Mouse (Mus musculus) 3134 (cell line): ENCODE data around the gene Slit3.

Source experiments
- DNase-seq: peaks from one replicate; pipeline ENCODE4 v3.0.0-alpha.2; 2011; ENCODE audit warnings: low spot score; ENCODE audit not compliant: insufficient read length; ENCODE audit errors: extremely low read depth

Slit3 gene

DNA sequence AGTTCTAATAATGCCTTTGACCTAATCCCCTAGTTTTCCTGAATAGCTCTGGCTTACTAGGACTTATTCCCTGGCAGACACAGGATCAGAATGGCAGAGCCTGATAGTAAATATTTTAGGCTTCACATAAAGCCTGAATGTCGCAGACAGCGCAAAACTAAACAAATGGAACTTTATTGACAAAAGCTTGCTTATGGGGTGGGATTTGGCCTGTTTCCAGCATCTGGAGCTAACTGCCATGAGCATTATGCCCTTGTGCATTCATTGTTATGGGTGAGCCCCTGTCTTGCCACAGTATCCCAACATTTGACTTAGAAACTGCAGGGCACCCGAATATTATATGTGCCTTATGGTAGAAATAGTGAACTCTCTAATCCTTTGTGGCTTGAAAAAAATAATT lies 438.4 kb downstream of the Slit3 start:
- no peak for DNase-seq

DNA sequence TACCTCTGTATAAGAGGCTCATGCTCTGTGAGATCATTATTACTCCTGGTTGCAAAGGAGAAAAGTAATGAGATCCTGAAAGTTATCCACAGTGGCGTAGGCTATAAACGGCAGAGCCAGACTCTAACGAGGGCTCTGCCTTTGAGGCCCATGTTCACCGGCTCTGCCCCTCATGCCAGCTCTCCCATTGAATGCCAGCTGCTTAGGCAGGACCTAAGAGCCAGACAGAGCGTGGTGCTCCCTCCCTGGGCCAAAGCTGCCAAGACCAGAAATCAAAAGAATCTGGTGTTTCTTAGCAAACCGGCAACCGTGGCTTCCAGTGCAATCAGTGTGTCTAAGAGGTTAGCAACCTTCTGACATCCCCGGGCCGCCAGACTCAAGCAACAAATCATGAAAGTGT lies 440.7 kb downstream of the Slit3 start:
- no peak for DNase-seq

DNA sequence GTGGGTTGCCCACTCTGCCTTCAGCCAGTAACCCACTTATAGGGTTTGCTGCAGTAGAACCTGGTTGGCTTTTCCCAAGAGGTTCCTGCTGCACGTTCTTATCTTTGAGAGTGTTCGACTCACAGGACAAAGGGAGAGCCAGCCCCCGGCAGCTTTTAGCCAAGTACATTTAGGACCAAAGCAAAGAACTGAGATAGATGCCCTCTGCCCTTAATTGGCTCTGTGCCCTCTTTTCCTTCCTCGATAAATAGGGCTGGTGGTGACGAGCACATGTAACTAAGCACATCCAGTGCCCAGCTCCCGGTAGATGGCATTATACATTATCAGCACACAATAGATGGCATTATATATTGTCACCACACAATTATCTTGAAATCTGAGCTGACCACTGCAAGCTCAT lies 444.3 kb downstream of the Slit3 start:
- DNase-seq = no peak

DNA sequence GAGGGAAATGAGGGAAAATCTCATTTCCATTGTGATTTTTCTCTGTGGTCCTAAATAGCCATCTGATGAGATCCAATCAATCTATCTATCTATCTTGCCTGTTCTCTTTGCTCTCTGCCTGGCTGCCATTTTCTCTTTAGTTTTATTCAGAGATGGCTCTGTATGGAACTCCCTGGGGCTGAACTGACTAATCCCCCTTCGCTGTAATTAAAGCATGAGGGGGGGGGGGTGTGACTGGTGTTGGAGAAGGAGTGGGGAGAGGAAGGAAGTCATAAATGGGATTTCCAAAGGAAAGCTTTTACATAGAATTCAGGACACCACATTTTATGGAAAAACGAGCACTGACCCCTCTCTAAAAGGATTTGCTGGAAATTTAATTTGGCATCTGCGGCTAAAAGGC lies 445.7 kb downstream of the Slit3 start:
- DNase-seq = no peak

DNA sequence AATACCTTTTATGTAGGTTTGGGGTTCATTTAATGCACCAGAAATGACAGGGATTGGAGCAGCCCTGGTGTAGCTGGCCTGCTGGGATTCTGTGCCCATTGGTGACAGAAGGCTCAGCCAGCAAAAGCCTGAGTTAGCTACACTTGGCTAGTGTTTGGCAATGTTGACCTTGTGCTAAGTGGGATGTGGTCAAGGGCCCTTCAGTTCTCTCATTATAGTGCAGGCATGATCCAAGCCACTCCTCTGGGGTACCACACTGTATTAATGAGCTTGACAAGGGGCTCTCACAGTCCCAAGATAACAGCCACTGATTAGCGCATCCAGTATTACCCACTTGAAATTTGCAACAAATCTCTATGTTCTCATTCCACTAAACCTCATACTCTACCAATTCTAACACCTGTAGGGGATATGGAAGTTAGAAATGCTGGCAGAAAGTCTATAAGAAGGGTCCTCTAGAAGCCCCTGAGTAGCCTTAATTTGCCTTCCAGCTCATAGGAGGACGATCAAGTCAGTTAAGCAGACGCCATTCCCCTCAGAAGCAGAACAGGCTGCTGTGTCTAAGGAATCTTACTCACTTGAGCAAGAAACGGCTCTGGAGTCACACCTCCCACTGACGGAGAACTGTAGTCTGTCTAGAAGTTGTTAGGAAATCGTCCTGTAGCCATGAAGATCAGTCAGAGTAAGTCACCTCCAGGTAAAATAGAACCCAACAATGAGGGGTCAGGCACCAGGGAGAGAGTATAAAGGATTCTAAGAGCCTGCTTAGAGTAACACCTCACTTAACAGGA lies 448.3 kb downstream of the Slit3 start:
- DNase-seq = no peak

DNA sequence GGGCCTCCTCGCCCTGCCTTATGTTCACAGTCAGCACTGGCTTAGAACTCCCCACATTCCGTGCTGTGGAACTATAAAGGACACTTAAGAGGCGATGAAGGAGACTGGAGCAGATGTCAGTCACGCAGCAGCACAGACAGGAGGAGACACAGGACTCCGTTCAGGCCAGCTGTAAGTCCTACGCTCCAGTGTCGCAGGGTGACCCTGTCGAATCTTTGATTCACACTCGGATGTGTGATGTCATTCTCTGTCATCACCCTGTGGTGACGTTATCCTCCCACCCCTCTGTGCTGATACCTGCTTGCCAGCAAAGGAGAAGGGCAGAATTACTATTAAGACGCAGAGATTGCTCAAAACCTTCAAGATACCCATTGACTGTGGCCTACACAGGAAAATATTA lies 448.9 kb downstream of the Slit3 start:
- no peak for DNase-seq

DNA sequence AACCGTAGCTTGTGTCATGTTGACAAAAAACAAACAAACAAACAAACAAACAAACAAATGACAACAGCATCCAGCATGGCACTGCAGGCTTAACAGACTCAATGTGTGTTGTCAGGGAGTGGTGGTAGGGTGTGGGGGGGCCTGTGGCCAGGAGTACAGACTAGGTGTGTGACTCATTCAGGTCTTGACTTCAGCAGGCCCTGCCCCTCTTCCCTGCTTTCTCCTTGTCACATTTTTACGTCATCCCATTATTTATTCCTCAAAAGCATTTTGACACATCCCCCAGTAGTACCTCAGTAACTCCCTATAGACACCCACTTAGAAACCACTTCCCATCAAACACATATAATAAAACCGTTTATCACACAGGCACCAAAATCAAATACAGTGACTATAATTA lies 450.9 kb downstream of the Slit3 start:
- no peak for DNase-seq

DNA sequence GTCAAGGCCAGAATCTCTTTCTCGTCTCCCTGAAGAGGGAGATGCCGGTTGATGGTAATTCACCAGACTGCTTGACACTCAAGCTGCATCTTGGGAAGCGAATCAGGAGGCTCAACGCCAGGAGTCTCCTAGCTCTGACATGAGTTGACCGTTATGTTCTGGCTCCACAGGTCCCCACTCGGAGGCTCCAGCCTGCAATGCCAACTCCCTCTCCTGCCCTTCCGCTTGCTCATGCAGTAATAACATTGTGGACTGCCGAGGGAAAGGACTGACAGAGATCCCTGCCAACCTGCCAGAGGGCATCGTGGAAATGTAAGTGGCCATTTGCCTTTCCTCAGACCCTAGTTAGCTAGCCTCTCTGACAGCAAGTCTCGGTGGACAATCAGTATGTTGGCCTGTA lies 457.8 kb downstream of the Slit3 start:
- DNase-seq = no peak

DNA sequence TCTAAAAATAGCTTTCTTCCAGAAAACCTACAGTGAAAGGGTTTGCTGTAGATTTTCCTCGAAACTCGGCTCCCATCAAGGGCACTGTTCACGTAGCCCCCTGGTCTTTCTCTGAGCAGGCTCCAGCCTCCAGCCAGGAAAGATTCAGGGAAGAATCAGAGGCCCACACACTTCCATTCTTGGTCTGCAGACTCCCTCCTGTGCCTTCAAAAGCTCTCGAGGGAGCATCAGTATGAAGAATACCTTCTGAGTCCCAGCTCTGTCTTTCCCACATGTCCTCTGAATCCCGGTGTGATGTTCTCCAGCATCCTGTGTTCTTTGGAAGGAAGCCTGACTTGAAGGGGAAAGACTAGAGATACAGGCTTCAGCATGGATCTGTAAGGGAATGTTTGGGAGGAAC lies 461.6 kb downstream of the Slit3 start:
- no peak for DNase-seq

DNA sequence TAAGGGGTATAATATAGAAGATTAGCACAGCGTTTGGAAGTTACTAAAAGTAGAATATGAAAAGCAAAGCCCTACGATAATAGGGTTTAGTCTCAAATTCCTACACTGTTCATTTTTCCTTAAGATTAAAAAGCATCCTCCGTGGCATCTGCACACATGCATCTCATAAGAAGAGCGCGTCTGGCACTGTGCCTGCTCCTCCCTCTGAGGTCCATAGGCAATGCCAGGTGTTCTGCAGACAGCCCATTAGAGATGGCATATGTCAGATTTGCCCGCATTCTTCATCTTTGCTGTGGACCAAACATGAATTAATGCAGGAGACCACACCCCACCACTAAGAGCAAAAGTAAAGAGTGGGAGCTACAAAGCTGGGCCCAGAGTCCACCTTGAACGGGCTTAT lies 462.6 kb downstream of the Slit3 start:
- no peak for DNase-seq

DNA sequence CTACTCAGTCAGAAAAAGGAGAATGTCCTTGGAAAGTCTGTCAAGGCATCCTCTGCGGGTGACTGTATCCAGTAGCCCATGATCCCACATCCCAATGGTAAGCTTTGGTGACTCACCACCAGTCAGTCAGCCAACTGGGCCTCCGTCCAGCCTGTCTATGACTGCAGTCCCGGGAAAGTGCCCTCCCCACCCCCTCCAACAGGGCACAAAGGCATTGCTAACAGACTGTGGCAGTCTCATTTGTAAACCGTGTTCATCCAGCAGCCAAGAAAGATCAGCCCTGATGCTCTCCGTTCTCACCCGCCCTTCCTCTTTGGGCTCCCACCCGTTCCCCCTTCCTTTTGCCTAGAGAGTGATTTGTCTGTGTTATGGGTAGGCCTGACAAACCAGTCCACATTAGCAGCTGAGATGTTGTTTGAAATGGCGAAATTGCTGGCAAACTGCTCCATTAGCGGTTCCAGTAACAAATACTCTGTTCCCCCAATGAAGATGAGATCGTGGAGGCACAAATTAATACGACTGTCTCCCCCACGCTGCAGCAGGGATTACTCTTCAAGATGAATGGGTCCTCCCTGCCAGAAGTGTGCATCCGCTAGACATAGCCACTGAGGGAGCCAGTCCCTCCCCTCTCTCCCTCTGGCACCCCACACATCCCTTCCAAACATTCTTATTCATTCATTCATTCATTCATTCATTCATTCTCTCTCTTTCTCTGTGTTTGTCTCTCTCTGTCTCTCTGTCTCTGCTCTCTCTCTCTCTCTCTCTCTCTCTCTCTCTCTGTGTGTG lies 466.3 kb downstream of the Slit3 start:
- DNase-seq = peak; percentile 83

DNA sequence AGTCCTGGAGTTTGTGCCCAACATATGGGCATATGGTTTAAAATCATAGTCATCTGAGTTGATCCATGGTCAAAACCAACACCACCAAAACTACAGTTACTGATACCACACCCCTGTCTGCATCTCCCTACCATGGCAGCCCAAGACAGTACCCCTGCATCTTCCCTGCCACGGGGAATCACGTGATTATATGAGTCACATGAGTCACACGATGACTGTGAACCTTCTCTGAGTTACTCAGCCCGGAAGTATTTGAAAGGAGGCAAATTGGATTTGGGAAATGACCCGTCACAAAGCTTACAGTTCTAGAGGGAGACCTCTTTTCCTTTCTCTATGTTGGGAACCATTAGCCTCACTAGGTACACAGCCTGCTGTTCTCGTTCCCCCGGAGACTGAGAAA lies 468.9 kb downstream of the Slit3 start:
- peak; percentile 12 for DNase-seq

DNA sequence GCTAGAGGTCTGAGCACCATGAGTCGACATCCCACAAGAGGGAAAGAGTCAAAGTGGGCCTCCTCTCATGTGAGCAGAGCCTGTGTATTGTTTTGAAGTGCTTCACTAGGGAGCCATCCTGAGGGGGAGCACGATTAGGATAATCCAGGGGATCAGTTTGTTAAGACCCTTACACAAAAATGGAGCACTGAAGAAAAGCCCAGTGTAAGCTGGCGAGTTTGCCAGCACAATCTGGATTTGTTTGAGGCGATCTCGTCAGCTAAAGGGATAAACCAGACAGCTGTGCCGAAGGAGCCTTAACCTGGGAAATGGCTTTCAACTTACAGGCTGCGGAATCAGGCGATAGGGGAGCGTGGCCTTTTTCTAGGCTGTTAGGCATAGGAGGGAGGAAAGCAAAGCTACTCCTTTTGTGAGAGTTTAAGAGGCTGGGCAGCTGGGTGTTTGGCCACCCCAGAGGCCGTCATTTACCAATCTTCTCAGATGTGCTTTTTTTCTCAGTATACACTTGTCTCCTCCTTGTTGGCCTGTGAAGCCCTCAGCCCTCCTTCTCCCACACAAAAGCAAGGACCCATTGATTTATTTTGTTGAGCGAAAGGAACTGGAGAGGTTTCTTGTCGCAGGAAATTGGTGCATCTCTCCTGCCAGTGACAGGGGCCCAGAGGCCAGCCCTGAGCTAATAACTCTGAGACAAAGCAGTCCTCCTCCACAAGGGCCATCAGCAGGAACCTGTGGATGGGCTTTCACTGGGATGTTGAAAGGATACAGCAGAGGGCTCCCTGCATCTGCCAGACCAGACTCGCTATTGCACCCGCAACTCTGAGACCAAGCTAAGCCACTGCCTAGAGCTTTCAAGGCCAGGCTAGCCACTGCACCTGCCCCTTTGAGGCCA lies 472.4 kb downstream of the Slit3 start:
- DNase-seq = no peak

DNA sequence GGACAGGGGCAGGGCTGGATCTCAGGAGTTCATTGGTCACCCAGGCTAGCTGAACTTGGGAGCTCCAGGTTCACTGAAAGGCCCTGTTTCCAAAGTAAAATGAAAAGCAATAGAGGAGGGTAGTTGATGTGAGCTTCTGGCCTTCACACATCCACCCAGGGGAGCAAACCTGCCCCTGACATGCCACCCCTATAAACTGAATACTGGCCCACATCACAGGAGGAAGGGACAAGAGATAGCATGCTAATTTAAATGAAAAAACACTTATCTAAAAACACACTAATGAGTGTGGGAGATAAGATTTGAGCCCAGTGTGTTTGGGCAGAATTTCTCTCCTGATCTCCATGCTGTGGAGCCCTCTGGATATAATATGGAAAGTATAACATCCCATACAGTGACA lies 475.0 kb downstream of the Slit3 start:
- no peak for DNase-seq

DNA sequence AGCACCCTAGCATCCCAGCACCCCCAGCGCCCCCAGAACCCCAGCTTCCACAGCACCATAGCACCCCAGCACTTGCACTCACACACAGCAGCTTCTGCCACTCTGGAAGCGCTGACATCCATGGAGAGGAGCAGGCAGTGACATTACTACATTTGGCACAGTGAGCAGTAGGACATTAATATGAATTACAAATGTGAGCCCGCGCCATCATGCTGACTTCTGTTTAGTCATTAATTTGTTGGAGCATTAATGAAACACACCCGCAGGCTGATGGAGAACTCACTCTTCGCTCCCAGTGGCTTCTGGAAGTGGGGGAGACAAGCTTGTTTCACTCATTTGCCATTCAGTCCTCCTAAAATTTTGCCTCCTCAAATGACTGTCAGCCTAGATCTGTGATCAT lies 476.9 kb downstream of the Slit3 start:
- no peak for DNase-seq

DNA sequence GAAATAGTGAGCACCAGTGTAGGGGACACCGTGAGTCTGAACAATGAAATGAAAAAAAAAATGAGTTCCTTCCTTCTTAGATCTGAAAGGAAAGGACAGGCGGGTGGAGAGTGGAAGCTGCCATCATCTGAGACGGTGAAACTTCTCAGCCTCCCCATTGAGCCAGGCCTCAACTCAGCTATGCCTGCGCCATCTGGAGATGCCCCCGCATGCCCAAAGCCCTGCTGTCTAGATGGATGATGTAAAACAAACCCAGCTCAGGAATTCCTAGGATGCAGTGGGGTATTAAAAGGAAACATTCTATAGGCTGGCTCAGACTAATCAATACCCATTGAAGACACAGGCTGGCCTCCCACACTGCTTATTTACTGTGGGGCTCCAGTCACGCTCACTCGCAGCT lies 477.7 kb downstream of the Slit3 start:
- no peak for DNase-seq

DNA sequence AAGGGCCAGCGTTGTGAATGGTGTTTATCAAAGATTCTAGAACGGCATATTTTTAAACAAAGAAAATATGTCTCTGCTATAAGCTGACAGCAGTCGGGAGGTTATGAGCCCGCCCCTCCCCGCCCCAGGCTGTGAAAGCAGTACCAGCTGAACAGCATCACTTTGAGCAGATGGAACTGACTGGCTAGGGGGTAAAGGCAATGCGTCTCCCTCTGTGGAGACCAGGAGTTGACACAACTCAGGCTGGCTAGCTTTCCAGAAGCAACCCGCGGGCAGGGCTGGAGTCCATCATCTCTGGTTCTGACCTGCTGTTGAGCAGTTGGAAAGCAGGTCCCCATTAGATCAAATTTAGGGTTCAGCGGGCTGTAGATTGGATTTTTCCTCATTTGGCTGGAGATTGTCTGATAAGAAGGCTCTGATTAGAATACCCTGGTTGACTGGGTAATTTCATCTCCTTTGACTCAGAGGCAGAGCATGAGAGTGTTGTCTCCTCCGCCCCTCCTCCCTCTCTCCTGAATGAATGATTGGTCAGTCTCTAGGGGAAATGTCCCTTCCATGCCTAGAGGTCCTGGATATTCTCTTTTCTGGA lies 480.7 kb downstream of the Slit3 start:
- no peak for DNase-seq

DNA sequence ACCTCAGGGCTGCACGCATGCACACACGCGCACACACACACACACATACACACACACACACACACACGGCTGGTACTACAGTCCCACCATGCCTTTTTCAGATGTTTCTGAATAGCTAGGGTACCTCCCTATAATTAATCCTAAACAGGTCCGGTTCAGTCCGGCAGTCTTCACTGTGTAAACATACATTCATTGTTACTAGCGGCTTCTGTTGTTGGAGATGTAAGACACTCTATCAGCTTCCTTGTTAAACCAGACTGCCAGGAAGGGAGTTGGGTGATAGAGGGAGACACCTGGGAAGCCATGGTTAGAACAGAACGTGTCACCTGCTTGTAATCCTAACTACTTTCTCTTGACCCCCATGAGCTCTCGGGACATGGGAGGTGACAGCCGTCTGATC lies 481.6 kb downstream of the Slit3 start:
- DNase-seq = no peak

DNA sequence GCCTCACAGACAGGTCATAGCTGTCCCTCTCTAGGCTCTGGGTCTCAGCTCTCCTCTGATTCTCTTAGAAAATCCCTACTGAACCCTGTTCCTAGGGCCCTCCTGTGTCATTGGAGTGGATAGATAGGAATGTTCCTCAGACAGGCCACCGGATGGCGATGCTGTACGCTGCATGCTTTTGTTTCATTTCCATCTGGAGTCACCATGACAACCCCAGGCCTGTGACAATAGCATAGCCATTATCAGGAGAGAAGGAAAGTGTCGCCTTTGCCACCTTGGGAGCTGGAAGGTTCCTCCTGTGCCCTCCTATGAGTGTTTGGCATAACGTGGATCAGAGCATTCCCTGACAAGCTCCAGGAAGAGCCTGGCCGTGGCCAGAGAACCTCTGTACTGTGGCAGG lies 482.9 kb downstream of the Slit3 start:
- no peak for DNase-seq

DNA sequence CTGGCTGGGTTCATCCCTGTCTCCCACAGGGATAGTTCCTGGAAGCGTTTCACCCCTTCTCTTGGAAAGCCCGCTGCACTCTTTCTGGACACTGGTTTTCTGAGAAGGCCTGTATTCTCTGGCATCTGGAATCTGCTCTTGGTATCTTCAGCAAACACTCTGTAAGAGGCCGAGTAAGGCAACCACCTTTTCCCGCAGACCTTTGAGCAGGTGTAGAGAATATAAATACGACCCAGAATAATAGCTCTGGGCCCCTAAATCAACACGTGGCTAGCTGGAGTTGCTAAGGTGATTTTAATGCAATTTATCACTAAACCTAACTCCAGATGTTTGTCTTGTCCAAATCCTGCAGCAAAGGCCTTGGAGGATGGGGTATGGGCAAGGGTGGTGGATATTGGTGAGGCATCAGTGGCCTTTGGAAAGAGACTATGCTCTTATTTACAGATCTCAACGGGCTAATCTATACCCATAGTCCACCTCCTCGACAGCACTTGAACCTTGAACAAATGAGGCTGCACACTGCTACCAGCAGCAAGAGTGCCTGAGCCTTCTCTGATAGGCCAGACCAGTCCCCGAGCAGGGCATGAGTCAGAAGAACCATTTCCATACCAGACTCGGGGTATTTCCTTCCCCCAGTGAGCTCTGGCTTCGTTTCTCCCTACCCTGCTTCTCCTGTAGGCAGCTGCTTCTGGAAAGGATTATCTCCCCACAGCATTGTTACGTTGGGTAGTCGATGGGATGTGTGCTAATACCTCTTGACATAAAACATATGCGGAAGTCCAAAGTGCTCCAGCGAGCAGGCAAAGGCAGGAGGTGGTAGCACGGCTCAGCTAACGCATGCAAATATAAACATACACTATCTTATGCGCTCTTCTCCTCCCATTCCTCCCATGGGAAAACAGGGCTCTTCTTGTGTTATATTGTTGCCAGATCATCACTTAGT lies 484.1 kb downstream of the Slit3 start:
- no peak for DNase-seq
